Mouse (Mus musculus) midbrain, embryonic 11.5 days (tissue): ENCODE results near the gene Lipe. TPM values are rescaled to one million over a fixed set of nuclear protein-coding genes. Genes with fewer than 3 reads are reported as not detected.
"Not testable (repeated sequence)": the region's sequence is repeated elsewhere in the genome, so short reads cannot be mapped to it uniquely, and the experiment has no call there.

Source experiments
- ATAC-seq: fragments of 200-750 bp; cut with Nextera tagmentation; 2 replicates; pipeline ENCODE4 v1.8.0; 2017; ENCODE audit warnings: moderate TSS enrichment, moderate library complexity; ENCODE audit not compliant: low FRiP score
- DNase-seq: peaks from one replicate; pipeline ENCODE4 v3.0.0; 2015; ENCODE audit warnings: low spot score; ENCODE audit errors: missing footprints
- H3K27ac ChIP-seq: fragments of 300-500 bp; sonication (generic); 2 replicates; pipeline ENCODE4 v1.5.1; 2014; ENCODE audit warnings: low read depth, low read length
- H3K27me3 ChIP-seq: fragments of 300-500 bp; sonication (generic); 2 replicates; pipeline ENCODE4 v1.6.1; 2014; ENCODE audit warnings: mild to moderate bottlenecking, low read length, moderate library complexity, mixed read lengths; ENCODE audit not compliant: control insufficient read depth, insufficient read depth
- H3K36me3 ChIP-seq: fragments of 300-500 bp; sonication (generic); 2 replicates; pipeline ENCODE4 v1.6.1; 2014; ENCODE audit warnings: mild to moderate bottlenecking, low read length, moderate library complexity, mixed read lengths; ENCODE audit not compliant: control insufficient read depth, insufficient read depth
- H3K4me1 ChIP-seq: fragments of 300-500 bp; sonication (generic); 2 replicates; pipeline ENCODE4 v1.6.1; 2014; ENCODE audit warnings: low read length; ENCODE audit not compliant: control insufficient read depth, insufficient read depth
- H3K4me2 ChIP-seq: fragments of 300-500 bp; sonication (generic); 2 replicates; pipeline ENCODE4 v1.6.1; 2014; ENCODE audit warnings: mild to moderate bottlenecking, moderate library complexity
- H3K4me3 ChIP-seq: fragments of 300-500 bp; sonication (generic); 2 replicates; pipeline ENCODE4 v1.5.1; 2014; ENCODE audit warnings: low read depth, low read length
- H3K9ac ChIP-seq: fragments of 300-500 bp; sonication (generic); 2 replicates; pipeline ENCODE4 v1.6.1; 2014; ENCODE audit warnings: low read length
- H3K9me3 ChIP-seq: fragments of 300-500 bp; sonication (generic); 2 replicates; pipeline ENCODE4 v1.6.1; 2016; ENCODE audit warnings: low read length; ENCODE audit not compliant: control insufficient read depth
- WGBS: fragments of 180-500 bp; shearing (Covaris S2); extraction: QIAGEN DNeasy Blood & Tissue Kit; methylation state at CpG from one replicate; pipeline ENCODE4 v1.1.7; 2014; 5-methylcytosine and 5-hydroxymethylcytosine counted together
- polyA plus RNA-seq: library from polyadenylated mRNA; unstranded; fragments of >200 nt; fragmentation: Nextera tagmentation; extraction: Ambion mirVana; gene quantifications from 2 replicates; pipeline ENCODE4 v1.2.1, GENCODE M21; 2014

The Lipe gene
- polyA plus RNA-seq, 1 experiment from 2014 or later, result 1.7 TPM

- Histone ChIP-seq H3K4me2 (no peak overlapping the region), H3K9ac (no peak overlapping the region), H3K27ac (no peak overlapping the region), H3K36me3 (no peaks in the 10 kb centered on the region), H3K9me3 (no peaks in the 10 kb centered on the region), H3K4me3 (no peak overlapping the region), H3K4me1 (no peaks in the 10 kb centered on the region), H3K27me3 (no peaks in the 10 kb centered on the region)
- peak; percentile 53 for DNase-seq
- WGBS, result 91% methylated on average over 9 of the region's 9 CpGs
- no peak for ATAC-seq
Observed at GRCm38 (mm10) chr7:25433781-25434560, 35.5 kb upstream of the Lipe start.

GRCm38 (mm10) chr7:25433007-25433541 lies 34.6 kb upstream of the Lipe start:
- Histone ChIP-seq H3K4me3 (no peak overlapping the region), H3K27ac (no peak overlapping the region), H3K4me1 (no peaks in the 10 kb centered on the region)

GRCm38 (mm10) chr7:25432381-25432780 lies 33.9 kb upstream of the Lipe start:
- Histone ChIP-seq H3K4me1 (no peaks in the 10 kb centered on the region), H3K36me3 (no peaks in the 10 kb centered on the region), H3K4me3 (no peak overlapping the region), H3K4me2 (no peak overlapping the region), H3K27me3 (no peaks in the 10 kb centered on the region), H3K9ac (no peak overlapping the region), H3K27ac (no peak overlapping the region), H3K9me3 (no peaks in the 10 kb centered on the region)
- 91% methylated on average over 6 of the region's 6 CpGs for WGBS
- no peak for ATAC-seq
- DNase-seq, result peak; percentile 62

More at GRCm38 (mm10) chr7:25433007-25433541, 34.6 kb upstream of the Lipe start:
- DNase-seq (peak; percentile 83), ATAC-seq (peak; percentile 27; the same call in 1 of the 2 replicates)
- Histone ChIP-seq H3K4me2 (no peak overlapping the region), H3K36me3 (no peaks in the 10 kb centered on the region), H3K27me3 (no peaks in the 10 kb centered on the region), H3K9me3 (no peaks in the 10 kb centered on the region), H3K9ac (no peak overlapping the region)
- 8% methylated on average over 5 of the region's 5 CpGs for WGBS

GRCm38 (mm10) chr7:25429886-25430784 lies 31.6 kb upstream of the Lipe start:
- peak; percentile 26 for DNase-seq
- H3K27ac ChIP-seq, result no peak overlapping the region
- H3K4me3 ChIP-seq, result no peak overlapping the region
- H3K9me3 ChIP-seq, result no peaks in the 10 kb centered on the region
- no peak for ATAC-seq
- no peaks in the 10 kb centered on the region for H3K4me1 ChIP-seq
- no peaks in the 10 kb centered on the region for H3K36me3 ChIP-seq
- H3K4me2 ChIP-seq, result no peak overlapping the region
- WGBS, result 88% methylated on average over 4 of the region's 4 CpGs
- H3K9ac ChIP-seq, result no peak overlapping the region
- no peaks in the 10 kb centered on the region for H3K27me3 ChIP-seq

GRCm38 (mm10) chr7:25428321-25428720 lies 29.8 kb upstream of the Lipe start:
- WGBS, result 93% methylated on average over 3 of the region's 3 CpGs
- Histone ChIP-seq H3K27me3 (no peaks in the 10 kb centered on the region), H3K36me3 (no peaks in the 10 kb centered on the region), H3K4me3 (no peak overlapping the region), H3K27ac (no peak overlapping the region), H3K9me3 (no peaks in the 10 kb centered on the region), H3K4me1 (no peaks in the 10 kb centered on the region), H3K9ac (no peak overlapping the region), H3K4me2 (no peak overlapping the region)
- ATAC-seq (no peak), DNase-seq (no peak)

GRCm38 (mm10) chr7:25427144-25427543 lies 28.6 kb upstream of the Lipe start:
- Histone ChIP-seq H3K4me1 (no peaks in the 10 kb centered on the region), H3K4me2 (no peak overlapping the region), H3K9me3 (no peaks in the 10 kb centered on the region), H3K9ac (no peak overlapping the region), H3K36me3 (no peaks in the 10 kb centered on the region), H3K27ac (no peak overlapping the region), H3K4me3 (no peak overlapping the region), H3K27me3 (no peaks in the 10 kb centered on the region)
- ATAC-seq (no peak), DNase-seq (peak; percentile 21)
- 83% methylated on average over 5 of the region's 5 CpGs for WGBS

- WGBS, result 87% methylated on average over 4 of the region's 4 CpGs
- not testable (repeated sequence) for H3K9ac ChIP-seq, H3K36me3 ChIP-seq, H3K4me3 ChIP-seq, H3K27ac ChIP-seq, ATAC-seq, H3K9me3 ChIP-seq, H3K4me1 ChIP-seq, H3K4me2 ChIP-seq, H3K27me3 ChIP-seq
- DNase-seq, result peak; percentile 45
Observed at GRCm38 (mm10) chr7:25426380-25426779, 27.9 kb upstream of the Lipe start.

GRCm38 (mm10) chr7:25424429-25424828 lies 25.9 kb upstream of the Lipe start:
- 38% methylated on average over 4 of the region's 4 CpGs for WGBS
- Histone ChIP-seq H3K9me3 (no peaks in the 10 kb centered on the region), H3K4me1 (no peaks in the 10 kb centered on the region), H3K4me3 (no peak overlapping the region), H3K36me3 (no peaks in the 10 kb centered on the region), H3K27ac (no peak overlapping the region), H3K27me3 (no peaks in the 10 kb centered on the region), H3K9ac (no peak overlapping the region), H3K4me2 (no peak overlapping the region)
- ATAC-seq (peak; percentile 52), DNase-seq (peak; percentile 99)
